Mouse (Mus musculus) cerebellum, adult 2 months (tissue): Measurements from ENCODE around the gene Dlgap4.

Experiments used
- CTCF ChIP-seq: fragments of 200-500 bp; IDR thresholded peaks from 2 replicates; pipeline ENCODE4 v1.5.1; 2011; ENCODE audit warnings: low read depth, mild to moderate bottlenecking, control low read depth, low read length, moderate library complexity, borderline replicate concordance; ENCODE audit not compliant: insufficient read depth
- POLR2A ChIP-seq: fragments of 200-500 bp; IDR thresholded peaks from 2 replicates; pipeline ENCODE4 v1.6.1; 2011; ENCODE audit warnings: low read length, control low read depth, borderline replicate concordance; ENCODE audit not compliant: insufficient read depth

GRCm38 (mm10) chr2:156657522-156657921, 44.0 kb downstream of the Dlgap4 start:
- TF ChIP-seq POLR2A (no peak), CTCF (no peak)
